Mouse (Mus musculus) kidney, adult 9 months (tissue): Measurements from ENCODE around the gene Gpr173.
A peak's percentile ranks its signal among the peaks of the same experiment; 100 is the strongest.
"Not testable (repeated sequence)": the region's sequence is repeated elsewhere in the genome, so short reads cannot be mapped to it uniquely, and the experiment has no call there.

Source experiments
- DNase-seq: peaks from one replicate; pipeline ENCODE4 v3.0.0; 2022

Gene Gpr173

DNA sequence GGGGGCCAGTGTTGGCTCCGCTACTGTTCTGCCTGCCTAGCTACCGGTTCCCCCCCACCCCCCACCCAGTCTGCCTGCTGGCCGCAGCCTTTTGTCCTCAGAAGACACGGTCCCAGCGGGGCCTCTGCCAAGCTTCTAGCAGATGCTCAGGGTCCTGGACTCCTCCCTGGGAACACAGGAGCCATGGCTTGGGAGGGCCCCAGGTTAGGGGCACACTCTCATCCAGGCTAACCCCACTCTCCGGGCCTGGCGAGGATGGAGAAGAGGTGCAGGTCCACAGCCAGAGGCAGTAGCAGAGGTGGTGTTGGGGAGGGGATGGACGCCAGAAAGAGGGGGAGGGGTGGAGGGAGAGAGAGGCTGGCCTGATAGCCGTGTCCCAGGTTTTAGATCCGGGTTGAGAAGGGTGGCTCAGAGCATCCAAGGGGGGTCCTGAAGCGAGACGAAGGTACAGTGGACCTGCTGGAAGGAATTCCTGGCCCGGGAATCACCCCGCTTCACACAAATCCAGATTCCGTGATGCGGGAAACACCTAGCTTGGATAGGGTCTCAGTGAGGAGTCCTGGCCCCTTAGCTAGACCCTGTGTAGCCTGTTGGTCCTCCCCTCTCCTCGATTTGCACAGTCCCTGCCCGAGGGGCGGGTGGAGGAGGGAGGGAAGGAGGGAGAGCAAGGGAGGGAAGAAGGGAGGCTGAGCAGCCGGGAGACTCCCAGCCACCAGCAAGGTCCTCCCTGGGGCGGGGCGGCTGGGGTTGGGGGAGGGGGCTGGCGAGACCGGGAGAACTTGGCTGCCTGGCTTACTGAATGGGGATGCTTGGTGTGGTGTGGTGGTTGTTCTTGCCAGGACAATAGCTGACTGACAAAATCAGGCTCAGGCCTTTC is at the start of gene Gpr173:
TSS of gene Gpr173 (minus strand) at position 308 of the 877 bp plus-strand sequence.
- DNase-seq = peak; percentile 16

DNA sequence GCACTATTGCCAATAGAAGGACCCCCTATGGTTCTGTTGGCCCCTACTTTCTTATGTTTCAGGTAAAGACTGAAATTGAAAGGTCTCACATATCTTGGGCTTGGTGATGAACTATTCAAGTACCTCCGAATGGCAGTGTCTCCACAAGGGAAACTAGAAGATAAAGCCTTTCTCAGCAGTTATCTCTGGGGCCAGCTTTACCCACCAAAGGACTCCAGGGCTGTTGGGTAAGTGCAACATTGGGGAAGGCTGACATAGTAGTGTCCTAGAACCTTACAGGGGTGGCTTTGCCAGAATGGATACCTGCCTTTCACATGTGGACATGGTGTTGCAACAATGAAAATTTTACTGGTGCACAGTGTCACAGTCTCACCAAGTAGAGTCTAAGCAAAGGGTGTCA is 34.7 kb upstream of the Gpr173 start:
- no peak for DNase-seq

DNA sequence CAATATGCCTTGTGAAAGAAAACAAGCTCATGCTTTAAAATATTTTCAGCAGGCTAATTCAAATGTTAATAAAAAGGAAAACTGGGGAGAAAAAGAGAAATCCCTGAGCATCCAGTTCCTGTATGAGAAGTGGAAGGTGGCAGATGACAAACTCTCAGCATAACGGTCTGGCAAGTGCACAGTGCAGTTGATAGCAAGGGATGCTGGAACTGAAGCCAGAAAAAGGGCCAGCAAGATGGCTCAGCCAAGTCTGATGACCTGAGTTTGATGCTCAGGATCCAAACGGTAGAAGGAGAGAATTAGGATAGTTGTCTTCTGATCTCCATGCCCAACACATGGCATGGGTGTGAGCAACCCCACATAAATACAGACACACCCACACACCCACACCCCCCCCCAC is 31.6 kb upstream of the Gpr173 start:
- no peak for DNase-seq

DNA sequence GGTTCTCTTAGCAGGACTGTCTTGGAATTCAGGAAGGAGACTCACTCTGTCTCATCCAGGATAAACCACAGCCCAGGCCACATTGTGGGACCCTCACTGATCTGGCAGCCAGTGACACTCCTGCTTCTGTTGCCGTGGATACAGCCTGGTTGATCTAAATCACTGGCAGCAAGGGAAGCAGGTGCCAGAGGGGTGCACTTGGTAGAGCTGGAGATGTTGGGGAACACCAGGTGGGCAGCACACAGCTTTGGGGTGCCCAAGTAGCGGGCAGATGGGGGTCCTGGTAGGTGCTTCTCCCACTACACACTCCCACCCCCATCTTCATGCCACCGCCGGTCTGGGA is 479 bp downstream of the Gpr173 start:
- DNase-seq = no peak

DNA sequence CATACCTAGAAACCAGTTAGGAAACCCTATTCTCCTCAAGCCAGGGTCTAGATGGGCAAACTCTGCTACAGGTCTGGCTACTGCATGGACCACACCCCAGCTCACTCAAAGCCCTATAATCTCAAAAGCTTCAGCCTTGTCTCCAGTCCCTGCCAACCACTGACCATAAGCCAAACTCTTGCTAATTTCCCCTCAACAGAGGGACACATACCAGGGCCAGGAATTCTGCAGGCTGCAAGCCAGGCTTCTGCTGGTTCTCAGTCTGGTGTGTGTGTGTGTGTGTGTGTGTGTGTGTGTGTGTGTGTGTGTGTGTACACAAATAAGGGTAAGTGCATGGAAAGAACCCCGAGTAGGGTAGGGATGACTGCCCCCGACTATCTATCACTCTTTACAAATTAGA is 2.1 kb downstream of the Gpr173 start:
- DNase-seq = no peak

DNA sequence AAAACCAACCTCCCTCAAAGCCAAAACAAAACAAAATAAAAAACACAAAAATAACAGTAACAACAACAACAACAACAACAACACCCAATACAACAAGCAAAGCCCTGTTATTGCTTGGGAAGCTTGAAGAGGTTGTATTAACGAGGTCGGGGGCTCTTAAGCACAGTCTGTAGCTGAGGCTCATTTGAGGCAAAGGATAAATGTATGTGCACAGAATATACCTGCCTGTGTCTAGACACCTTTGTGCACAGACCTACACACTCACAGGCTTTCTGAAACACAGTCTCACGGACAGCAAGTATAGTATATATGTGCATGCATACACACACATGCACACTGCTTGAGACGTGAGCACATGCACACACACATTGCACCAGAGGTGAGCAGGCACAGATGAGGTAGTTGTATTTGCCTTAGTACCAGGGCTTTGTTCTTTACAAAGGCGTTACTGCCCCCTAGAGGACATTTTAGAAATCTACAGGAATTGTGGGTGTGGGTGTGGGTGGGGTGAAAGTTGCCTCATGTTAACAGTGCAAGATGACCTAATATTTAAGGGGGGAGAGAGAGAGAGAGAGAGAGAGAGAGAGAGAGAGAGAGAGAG is 15.9 kb downstream of the Gpr173 start:
- DNase-seq = peak; percentile 52

DNA sequence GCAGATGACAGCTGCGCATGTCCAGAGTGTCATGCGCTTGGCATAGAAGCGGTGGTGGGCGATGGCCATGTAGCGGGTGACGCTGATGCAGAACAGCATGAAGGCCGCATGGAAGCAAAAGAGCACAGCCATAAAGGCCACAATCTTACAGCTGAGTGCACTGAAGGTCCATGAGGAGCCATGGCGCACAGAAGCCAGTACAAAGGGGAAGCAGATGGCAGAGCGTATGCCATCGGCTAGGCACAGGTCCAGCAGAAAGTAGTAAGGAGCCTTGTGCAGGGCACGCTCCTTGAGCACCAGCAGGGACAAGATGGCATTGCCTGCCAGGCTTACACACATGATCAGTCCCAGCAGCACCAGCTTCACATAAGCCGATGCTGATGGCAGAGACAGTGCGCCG is 21.5 kb downstream of the Gpr173 start:
- no peak for DNase-seq

DNA sequence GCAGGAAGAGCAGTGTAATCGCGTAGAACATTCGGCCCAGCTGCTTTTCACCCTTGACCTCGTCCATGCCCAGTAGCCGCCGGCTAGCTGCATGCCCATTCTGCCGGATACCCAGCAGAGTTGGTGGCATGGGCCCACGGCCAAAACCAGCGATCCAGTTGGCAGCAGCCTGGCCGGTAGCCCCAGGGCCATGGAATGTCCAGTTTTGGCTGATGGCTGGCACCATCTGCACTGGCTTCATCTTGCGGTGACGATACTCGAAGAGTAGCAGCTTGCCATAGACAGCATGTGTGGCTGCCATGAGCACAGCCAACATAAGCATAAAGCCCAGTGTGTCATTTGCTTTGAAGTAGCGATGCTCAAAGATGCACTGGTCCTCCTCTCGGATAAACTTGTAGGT is 21.9 kb downstream of the Gpr173 start:
- DNase-seq = no peak

DNA sequence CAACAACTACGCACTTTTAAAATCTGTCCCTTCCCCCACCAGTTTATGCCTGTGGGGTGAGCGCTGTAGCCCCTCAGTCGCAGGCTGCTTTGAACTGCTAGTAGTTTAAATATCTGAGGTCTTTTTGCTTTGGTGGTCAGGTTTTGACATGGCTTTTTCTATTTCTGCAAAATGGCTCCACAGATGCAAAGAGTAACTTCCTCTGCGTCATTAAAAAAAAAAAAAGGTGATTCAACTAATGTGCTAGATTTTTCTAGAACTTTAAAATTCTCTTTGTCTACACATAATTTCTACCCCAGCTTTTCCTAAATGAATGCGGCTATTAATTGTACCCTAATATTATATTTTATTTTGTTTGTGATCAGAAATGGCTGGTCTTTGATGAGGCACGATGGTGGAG is 25.6 kb downstream of the Gpr173 start:
- DNase-seq = no peak

DNA sequence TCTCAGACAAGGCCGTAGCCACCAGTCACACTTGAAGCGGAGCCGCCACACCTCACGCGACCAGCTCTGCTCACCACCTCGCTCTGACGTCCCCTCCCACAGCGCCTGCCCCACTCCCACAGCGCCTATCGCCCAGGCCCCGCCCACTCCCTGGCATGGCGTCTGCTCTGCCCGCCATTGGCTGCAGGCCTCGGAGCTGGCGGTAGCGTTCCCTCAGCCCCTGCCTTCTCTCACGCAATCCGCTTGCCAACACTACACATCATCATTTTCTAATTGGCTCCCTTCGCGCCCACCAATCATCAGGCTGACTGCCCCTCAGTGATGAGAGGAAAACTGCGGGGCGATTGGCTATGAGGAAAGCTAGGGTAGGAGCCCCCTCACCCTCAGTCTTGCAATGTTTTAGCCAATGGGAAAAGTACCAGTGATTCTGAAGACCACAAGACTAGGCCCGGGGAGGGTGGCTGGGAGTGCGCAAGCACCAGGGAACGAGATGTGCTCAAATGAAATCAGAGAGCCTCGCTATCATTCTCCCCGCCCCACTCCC is 26.1 kb downstream of the Gpr173 start, which contains the start of gene Tspyl2:
TSS of gene Tspyl2 (minus strand) at position 68 of the 544 bp plus-strand sequence.
- peak; percentile 95 for DNase-seq

DNA sequence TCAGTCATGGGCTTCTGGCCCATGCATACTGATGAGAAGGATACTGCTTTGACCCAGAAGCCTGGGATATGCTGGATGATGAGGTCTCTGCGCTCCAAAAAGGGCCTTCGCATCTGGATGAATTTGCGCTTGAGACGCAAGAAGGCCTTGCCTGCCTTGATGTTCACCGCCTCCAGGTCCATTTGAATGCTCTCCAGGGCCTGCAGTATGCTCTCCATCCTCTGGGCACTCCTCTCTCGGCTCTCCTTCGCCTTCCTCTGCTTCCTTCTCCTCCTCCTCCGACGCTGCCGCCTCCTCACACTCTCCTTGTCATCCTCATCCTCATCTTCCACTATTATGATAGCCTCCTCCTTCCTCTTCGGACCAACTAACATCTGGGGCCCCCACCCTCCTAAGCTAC is 27.0 kb downstream of the Gpr173 start:
- no peak for DNase-seq

DNA sequence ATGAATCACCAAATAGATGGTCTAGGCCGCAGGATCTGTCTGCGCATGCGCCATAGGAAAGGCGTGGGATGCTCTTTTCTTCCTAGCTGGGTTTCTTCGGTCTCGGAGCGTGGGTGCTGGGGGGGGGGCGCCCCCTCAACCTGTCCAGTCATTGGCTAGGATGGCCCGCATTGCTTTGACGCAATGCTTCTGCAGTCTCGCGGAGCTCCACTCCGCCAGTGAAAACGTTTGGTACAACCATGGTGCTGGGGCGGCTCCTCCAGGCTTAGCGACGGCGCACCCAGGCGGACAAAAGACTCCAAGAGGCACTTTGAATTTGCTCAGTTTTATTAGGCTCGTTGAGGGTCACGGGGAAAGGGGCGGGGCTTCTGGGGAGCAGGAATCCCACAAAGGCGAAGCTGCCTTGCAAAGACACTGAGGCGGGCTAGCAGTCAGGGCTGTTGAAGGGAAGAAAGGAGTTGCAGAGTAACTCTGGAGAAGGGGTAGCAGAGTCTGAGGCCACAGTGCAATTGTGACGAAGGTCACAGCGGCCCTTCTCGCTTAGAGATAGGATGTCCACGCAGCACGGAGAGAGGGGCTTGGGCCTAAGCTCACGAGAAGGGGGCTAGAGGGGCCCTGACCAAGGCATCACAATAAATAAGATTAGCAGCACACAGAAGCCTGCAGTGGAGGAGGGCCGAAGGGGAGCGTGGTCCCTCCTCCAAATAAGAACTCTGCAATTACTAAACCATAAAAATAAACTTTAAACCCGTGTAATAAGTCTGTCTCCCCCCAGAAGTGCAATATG is 31.8 kb downstream of the Gpr173 start:
- peak; percentile 96 for DNase-seq

DNA sequence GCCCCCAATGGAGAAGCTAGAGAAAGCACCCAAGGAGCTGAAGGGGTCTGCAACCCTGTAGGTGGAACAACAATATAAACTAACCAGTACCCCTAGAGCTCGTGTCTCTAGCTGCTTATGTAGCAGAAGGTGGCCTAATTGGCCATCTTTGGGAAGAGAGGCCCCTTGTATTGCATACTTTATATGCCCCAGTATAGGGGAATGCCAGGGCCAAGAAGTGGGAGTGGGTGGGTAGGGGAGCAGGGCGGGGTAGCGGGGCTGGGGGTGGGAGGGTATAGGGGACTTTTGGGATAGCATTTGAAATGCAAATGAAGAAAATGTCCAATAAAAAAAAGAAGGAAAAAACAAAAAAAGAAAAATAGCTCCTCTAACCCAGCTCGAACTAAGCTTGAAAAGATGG is 32.4 kb downstream of the Gpr173 start:
- DNase-seq = not testable (repeated sequence)

DNA sequence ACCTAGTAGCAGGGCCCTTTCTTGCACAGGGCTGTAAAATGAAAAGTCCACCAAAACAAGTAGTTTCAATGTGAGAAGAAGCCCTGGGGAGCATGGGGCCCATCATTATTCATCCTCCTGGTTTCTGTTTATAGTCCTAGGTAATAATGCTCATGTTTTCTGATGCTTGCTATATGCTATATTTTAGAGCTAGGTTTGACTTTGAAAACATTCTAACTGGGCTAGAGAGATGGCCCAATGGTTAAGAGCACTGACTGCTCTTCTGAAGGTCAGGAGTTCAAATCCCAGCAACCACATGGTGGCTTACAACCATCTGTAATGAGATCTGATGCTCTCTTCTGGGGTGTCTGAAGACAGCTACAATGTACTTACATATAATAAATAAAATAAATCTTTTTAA is 39.1 kb downstream of the Gpr173 start:
- DNase-seq = not testable (repeated sequence)

DNA sequence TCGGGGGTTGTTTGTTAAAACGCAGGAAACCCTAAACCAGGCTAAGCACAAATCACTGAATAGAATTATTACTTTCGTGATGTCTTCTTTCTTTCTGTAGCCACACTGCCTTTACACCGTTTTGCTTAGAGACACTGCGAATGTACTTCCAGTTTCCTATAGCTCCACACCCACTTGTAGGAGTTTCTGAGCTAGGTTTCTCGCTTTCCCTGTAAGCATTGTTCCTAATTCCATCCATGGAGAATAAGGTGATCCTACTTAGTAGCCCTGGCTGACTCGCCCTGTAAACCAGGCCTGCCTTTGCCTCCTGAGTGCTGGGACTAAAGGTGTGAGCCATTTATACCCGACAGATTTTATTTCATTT is 40.8 kb downstream of the Gpr173 start:
- DNase-seq = no peak

DNA sequence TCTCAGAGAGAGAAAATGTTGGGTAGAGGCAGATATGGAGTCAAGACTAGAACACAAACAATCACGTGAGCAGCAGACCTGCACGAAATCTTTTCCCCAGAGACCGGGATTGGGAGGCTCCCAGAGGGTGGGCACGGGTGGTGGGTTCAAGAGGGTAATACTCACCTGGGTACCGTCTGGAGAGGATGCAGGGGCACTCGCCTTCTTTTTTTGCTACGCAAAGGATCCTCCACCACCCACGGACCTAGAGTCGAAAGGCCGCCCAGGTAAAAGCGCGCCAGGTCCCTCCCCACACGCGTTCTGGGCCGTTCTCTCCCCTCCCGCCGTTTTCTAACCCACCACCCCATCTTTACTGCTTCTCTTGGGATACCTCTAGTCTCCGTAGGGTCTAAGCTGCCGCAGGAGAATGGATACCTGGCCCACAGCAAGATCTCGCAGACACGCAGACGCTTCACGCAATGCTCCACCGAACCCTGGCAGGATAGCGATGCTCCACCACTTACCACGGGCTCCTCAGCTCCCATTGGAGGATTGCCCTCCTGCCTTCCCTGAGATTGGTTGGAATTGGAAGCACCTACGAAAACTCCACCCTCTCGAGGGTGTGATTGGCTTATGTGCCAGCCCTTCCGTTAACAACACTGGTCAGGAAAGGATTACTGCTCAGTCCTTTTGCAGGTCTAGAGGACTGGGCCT is 41.4 kb downstream of the Gpr173 start, which contains the start of gene Kantr:
TSS of gene Kantr (minus strand) at position 500 of the 693 bp plus-strand sequence.
- peak; percentile 87 for DNase-seq

DNA sequence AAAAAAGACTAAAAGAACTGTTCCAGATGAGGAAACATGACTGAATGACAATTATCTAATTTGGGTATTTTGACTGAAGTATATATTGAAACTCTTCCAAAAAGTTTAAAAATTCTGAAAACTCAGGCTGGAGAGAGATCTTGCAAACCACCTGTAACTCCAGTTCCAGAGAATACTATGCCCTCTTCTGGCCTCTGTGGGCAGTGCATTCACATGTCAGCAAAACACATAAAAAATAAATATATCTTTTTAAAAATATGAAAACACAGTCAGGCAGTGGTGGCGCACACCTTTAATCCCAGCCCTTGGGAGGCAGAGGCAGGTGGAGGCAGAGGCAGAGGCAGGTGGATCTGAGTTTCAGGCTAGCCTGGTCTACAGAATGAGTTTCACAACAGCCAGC is 44.9 kb downstream of the Gpr173 start:
- DNase-seq = no peak

DNA sequence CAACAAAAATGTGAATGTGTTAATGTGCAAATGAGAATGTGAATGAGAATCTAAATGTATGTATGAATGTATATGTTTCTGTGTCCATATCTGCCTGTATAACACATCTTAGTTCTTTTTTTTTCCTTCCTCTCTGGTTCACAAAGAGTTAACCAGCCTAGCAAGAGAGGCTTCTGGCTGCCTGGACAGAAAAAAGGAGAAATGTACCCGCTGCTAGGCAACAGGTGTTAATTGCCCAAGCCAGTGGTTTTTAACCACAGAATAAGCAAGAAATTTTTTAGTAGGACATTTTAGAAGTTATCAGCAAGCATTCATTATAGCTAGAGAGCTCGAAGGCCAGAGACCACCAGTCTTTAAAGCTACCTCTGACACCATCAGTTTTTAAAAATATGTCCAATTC is 45.7 kb downstream of the Gpr173 start:
- no peak for DNase-seq

DNA sequence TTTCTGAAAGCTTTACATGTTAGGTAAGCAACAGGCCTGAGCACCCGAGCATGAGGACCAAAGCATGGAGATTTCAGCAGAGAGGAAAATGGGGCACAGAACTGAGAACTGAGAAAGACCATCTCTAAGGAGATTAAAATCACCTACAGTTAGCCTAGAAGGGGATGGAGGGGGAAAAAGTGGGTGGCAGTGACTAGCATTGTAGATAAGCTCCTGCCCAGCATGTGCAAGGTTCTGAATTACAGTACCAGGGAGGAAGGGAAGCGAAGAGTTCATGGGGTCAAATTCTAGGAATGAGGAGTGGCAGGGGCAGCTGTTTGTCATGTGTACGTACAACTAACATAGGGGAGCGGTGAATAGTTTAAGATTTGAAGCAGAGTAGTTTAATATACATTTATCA is 48.0 kb downstream of the Gpr173 start:
- DNase-seq = no peak

DNA sequence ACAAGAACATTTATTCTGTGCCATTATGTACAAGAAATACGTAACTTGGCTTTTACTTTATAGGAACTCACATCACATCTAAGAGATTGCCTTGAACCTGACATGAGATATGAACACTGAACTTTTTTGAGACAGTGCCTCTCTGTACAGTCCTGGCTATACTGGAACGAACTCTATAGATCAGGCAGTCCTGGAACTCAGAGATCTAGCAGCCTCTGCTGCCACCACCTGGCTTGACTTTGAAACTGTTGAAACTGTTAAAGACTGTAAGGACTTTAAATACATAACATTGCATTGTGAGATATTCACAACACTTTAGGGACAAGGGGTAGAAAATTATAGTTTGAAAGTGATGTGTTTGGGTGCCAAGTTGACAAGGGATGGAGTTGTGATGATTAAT is 60.6 kb downstream of the Gpr173 start:
- peak; percentile 7 for DNase-seq

DNA sequence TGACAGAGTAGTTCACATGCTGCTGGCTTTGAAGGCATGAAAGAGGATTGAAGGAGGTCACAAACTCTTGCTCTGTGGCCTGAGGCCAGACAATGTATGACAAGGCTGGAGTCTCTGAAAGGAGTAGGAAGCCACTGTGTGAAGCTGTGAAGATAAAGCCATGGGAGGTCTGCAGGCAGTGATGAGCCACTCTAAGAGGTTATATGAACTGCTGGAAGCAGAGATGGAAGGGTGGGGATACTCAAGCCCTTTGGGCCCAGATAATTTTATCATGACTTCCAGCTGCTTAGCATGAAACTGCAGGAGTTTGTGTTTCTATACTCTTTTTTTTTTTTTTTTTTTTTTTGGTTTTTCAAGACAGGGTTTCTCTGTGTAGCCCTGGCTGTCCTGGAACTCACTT is 61.1 kb downstream of the Gpr173 start:
- no peak for DNase-seq

DNA sequence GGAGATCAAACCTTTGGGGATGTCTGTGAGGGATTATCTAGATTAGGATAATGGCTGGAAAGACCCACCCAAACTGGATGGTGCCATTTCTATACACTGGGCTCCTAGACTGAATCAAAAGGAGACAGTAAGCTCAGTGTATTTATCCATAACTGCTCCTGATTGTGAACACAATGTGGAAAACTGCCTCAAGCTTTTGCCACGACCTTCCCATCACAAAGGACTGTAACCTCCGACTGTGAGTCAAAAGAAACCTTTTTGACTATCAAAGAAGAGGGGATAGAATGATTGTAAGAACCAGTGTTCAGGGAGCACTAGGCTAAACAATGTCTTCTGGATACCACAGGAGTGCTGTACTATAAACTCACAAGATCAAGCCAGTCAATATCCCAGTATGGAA is 62.3 kb downstream of the Gpr173 start:
- no peak for DNase-seq
